Mouse (Mus musculus) stomach, embryonic 16.5 days (tissue): ENCODE measurements around the gene Gm21970. TPM values are rescaled to one million over a fixed set of nuclear protein-coding genes. Genes with fewer than 3 reads are reported as not detected.

Source experiments
- ATAC-seq: fragments of 200-750 bp; cut with Nextera tagmentation; 2 replicates; pipeline ENCODE4 v1.8.0; 2017; ENCODE audit warnings: moderate number of reproducible peaks, moderate TSS enrichment; ENCODE audit not compliant: insufficient read depth, low FRiP score
- H3K27ac ChIP-seq: fragments of 300-500 bp; sonication (generic); 2 replicates; pipeline ENCODE4 v1.5.1; 2014; ENCODE audit warnings: low read length
- H3K27me3 ChIP-seq: fragments of 300-500 bp; sonication (generic); 2 replicates; pipeline ENCODE4 v1.6.1; 2014; ENCODE audit warnings: low read length, control low read depth, mixed read lengths; ENCODE audit not compliant: control insufficient read depth, insufficient read depth
- H3K36me3 ChIP-seq: fragments of 300-500 bp; sonication (generic); 2 replicates; pipeline ENCODE4 v1.6.1; 2014; ENCODE audit warnings: low read length; ENCODE audit not compliant: control insufficient read depth, insufficient read depth
- H3K4me1 ChIP-seq: fragments of 300-500 bp; sonication (generic); 2 replicates; pipeline ENCODE4 v1.6.1; 2014; ENCODE audit warnings: low read length, control low read depth, mixed read lengths; ENCODE audit not compliant: control insufficient read depth, insufficient read depth
- H3K4me2 ChIP-seq: fragments of 300-500 bp; sonication (generic); 2 replicates; pipeline ENCODE4 v1.6.1; 2014; ENCODE audit warnings: low read depth, low read length, mixed read lengths
- H3K4me3 ChIP-seq: fragments of 300-500 bp; sonication (generic); replicated peaks from 2 replicates; pipeline ENCODE4 v1.5.1; 2014; ENCODE audit warnings: mild to moderate bottlenecking, low read length
- H3K9ac ChIP-seq: fragments of 300-500 bp; sonication (generic); 2 replicates; pipeline ENCODE4 v1.6.1; 2014; ENCODE audit warnings: low read length
- H3K9me3 ChIP-seq: fragments of 300-500 bp; sonication (generic); replicated peaks from 2 replicates; pipeline ENCODE4 v1.6.1; 2016; ENCODE audit warnings: low read length, control low read depth; ENCODE audit not compliant: control insufficient read depth
- WGBS: fragments of 180-500 bp; shearing (Covaris S2); extraction: QIAGEN DNeasy Blood & Tissue Kit; methylation state at CpG from one replicate; pipeline ENCODE4 v1.1.7; 2014; 5-methylcytosine and 5-hydroxymethylcytosine counted together
- polyA plus RNA-seq: library from polyadenylated mRNA; unstranded; fragments of >200 nt; fragmentation: Nextera tagmentation; extraction: Ambion mirVana; gene quantifications from 2 replicates; pipeline ENCODE4 v1.2.1, GENCODE M21; 2015

Gene Gm21970
- polyA plus RNA-seq: not detected in 2 replicates

DNA sequence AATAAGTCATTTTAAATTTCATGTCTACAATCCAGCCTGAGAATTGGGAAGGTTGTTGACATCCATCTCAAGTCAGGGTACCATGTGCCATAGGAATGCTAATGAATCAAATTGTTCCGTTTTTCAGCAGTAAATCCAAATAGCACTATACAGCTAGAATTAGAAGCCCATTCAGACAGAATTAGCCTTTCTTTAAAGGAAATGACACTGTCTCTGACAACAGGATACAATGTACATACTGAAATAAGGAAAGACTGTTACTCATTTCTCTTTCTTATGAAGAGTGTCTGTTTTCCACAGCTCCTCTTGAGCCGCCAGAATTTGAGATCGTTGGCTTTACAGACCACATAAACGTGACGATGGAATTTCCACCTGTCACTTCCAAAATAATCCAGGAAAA is at the start of gene Gm21970:
Gm21970 (plus strand) TSS at position 301 of the 400 bp plus-strand sequence.
- WGBS: 79% methylated on average over 5 of the region's 5 CpGs
- peaks cover 16% of the 10 kb centered on the region for H3K36me3 ChIP-seq
- H3K4me3 ChIP-seq: no peak within 1 kb of the TSS
- no peaks in the 10 kb centered on the region for H3K9me3 ChIP-seq
- ATAC-seq: no peak
- no peak within 1 kb of the TSS for H3K9ac ChIP-seq
- H3K27me3 ChIP-seq: no peaks in the 10 kb centered on the region
- H3K27ac ChIP-seq: no peak within 1 kb of the TSS
- H3K4me2 ChIP-seq: no peak within 1 kb of the TSS
- peaks cover 4% of the 10 kb centered on the region; the same call in 1 of the 2 replicates for H3K4me1 ChIP-seq

DNA sequence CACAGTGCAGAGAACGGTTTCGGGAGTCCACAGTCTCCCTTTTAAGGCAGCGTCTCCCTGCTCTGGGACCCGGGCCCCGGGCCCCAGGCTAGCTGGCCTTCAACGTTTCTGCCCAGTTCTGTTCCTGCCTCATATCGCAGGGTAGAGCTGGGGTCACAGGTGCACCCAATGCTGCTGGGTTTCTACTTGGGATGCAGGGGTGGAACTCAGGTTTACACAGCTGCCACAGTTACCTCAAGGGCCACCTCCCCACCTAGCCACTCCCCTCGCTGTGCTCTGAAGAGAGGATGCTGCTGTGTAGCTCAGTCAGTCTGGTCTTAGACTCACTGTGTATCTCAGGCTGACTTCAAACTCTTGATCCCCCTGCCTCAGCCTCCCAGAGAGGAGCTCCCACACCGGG is 45.0 kb upstream of the Gm21970 start:
- Histone ChIP-seq H3K36me3 (no peaks in the 10 kb centered on the region), H3K27ac (no peak overlapping the region), H3K4me3 (no peak overlapping the region), H3K4me2 (no peak overlapping the region), H3K9me3 (no peaks in the 10 kb centered on the region), H3K27me3 (peaks cover 4% of the 10 kb centered on the region; the same call in 1 of the 2 replicates), H3K9ac (no peak overlapping the region), H3K4me1 (no peaks in the 10 kb centered on the region)
- 66% methylated on average over 9 of the region's 9 CpGs for whole genome bisulfite sequencing
- no peak for ATAC-seq

DNA sequence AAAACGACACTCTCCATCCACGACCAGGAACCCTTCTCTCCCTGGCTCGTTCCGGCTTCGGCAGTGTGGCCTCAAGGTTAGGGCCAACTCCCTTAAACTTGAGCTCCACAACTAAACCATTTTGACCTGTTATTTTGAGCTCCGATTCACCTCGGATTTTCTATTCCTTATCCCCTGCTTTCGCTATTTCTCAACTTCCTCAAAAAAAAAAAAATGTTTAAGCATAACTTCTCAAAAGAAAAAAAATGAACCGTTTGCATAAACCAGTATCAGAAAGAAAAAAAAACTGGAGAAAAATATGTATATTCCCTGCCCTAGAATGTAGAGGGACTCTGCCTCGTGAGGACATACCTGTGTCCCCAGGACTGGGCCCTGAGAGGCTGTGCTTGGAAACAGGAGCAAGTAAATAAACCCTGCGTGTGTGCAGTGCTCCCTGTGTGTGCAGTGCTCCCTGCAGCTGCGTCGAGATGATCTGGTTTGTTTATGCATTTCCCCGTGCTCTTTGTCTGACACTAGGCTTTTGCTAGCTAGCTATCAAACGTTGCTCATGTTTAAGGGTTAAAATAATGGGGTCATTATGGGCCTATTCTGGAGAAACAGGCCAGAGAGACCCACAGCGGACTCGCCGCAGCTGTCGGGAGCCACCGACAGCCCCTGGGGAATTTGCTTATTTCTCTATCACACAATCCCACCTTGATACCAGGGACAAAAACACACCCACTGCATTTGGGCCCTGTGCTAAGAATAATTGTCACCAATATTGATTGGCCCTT is 43.8 kb upstream of the Gm21970 start:
- H3K27me3 ChIP-seq: peaks cover 4% of the 10 kb centered on the region; the same call in 1 of the 2 replicates
- WGBS: 53% methylated on average over 20 of the region's 20 CpGs
- ATAC-seq: no peak

DNA sequence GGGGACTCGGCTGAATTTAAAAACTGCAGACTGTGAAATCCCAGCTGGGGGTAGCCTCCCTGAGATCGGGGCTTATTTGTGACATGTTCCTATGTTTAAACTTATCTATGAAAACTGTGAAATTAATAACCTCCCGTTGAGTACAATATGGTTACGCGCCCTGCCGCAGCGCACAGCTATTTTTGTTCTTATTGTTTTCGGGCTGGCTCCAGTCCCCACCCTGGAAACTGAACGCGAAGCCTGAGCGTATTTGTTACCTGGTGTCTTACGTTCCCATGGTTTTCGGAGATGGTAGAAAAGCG is 43.3 kb upstream of the Gm21970 start:
- no peaks in the 10 kb centered on the region for H3K4me1 ChIP-seq
- no peak for ATAC-seq
- no peak overlapping the region for H3K4me3 ChIP-seq
- no peak overlapping the region for H3K27ac ChIP-seq
- H3K36me3 ChIP-seq: no peaks in the 10 kb centered on the region
- no peak overlapping the region for H3K4me2 ChIP-seq
- peaks cover 4% of the 10 kb centered on the region; the same call in 1 of the 2 replicates for H3K27me3 ChIP-seq
- H3K9ac ChIP-seq: no peak overlapping the region
- WGBS: 70% methylated on average over 14 of the region's 14 CpGs
- no peaks in the 10 kb centered on the region for H3K9me3 ChIP-seq

More for the DNA sequence above, 43.8 kb upstream of the Gm21970 start:
- H3K4me2 ChIP-seq: no peak overlapping the region
- H3K4me1 ChIP-seq: no peaks in the 10 kb centered on the region
- no peak overlapping the region for H3K4me3 ChIP-seq
- no peaks in the 10 kb centered on the region for H3K36me3 ChIP-seq
- H3K9ac ChIP-seq: no peak overlapping the region
- H3K9me3 ChIP-seq: no peaks in the 10 kb centered on the region
- H3K27ac ChIP-seq: no peak overlapping the region

DNA sequence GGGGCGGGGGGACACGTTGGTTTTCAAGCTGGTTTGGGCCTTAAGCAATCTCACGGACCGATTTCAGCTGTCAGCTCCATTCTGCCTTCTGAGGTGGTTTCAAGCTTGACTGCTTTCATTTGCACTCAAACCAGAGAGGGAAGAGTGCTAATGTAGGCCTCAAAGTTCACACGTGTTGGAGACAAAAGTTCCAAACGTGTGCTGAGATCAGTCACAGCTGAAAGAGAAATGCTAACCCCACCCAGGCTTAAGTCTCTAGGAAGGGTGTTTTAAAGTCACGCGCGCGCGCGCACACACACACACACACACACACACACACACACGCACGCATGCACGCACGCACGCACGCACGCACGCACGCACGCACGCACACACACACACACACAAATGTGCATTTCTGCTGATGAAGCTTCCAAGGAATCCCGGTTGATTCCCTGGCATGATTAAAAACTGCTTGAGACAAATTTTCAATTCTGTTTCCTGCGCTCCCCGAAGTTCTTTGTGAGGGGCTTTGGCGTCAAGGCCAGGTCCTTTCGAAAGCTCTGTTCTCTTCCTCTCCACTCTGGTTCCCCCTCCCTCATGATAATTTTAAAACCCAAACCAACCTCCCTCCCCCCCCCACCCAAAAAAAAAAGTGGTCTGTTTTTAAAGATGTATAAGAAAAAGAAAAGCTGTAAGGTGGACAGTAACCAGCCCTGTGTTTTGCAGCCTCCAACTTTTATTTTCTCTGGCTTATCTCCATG is 42.8 kb upstream of the Gm21970 start:
- Histone ChIP-seq H3K4me2 (no peak overlapping the region), H3K9me3 (no peaks in the 10 kb centered on the region), H3K36me3 (no peaks in the 10 kb centered on the region), H3K27ac (no peak overlapping the region), H3K4me1 (no peaks in the 10 kb centered on the region), H3K27me3 (peaks cover 4% of the 10 kb centered on the region; the same call in 1 of the 2 replicates), H3K9ac (no peak overlapping the region), H3K4me3 (no peak overlapping the region)
- ATAC-seq: no peak
- WGBS: 68% methylated on average over 28 of the region's 28 CpGs

DNA sequence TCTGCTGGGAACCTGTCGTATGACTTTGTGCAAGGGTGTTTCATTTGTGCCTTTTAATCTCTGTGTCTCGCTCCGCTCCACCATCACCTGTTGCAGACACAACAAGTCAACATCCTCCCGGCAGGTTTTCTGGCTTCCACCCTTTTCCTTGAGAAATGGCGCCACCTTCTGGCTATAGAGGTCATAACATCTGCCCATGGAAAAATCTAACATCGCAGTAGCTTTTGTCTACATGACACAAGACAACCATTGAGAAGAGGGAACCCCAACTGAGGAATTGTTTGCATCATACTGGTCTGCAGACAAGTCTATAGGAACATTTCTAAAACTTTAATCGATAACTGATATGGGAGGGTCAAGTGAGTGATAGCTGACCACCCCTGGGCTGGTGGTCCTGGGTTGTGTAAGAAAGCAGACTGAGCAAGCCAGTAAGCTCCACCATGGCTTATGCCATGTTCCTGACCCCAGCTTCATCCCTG is 39.4 kb upstream of the Gm21970 start:
- WGBS: 1% methylated on average over 7 of the region's 7 CpGs
- Histone ChIP-seq H3K36me3 (no peaks in the 10 kb centered on the region), H3K27me3 (peaks cover 4% of the 10 kb centered on the region), H3K9ac (no peak overlapping the region), H3K27ac (no peak overlapping the region), H3K4me1 (no peaks in the 10 kb centered on the region), H3K4me3 (no peak overlapping the region), H3K9me3 (no peaks in the 10 kb centered on the region), H3K4me2 (no peak overlapping the region)
- no peak for ATAC-seq

DNA sequence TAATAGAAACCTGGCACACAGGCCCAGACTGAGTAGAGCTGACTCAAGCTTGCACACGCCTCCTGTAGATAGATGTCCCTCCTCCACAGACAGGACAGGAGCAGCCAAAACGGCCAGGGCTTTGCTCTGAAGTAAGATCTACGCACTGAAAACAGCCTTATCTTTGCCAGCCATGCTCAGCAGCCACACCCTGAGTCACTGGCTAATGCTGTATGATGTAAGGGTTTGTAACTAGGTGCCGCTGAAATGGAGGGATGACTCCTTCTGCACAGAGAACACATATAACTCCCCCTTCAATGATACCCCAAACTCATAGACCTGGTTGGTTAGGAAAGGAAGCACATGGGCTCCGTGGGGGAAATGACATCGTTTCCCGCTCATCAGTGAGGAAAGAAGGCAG is 38.8 kb upstream of the Gm21970 start:
- peaks cover 4% of the 10 kb centered on the region for H3K27me3 ChIP-seq
- H3K4me1 ChIP-seq: no peaks in the 10 kb centered on the region
- no peak overlapping the region for H3K4me2 ChIP-seq
- H3K9ac ChIP-seq: no peak overlapping the region
- ATAC-seq: peak; percentile 77
- no peaks in the 10 kb centered on the region for H3K36me3 ChIP-seq
- no peak overlapping the region for H3K27ac ChIP-seq
- H3K9me3 ChIP-seq: no peaks in the 10 kb centered on the region
- H3K4me3 ChIP-seq: no peak overlapping the region
- 56% methylated on average over 7 of the region's 7 CpGs for WGBS

DNA sequence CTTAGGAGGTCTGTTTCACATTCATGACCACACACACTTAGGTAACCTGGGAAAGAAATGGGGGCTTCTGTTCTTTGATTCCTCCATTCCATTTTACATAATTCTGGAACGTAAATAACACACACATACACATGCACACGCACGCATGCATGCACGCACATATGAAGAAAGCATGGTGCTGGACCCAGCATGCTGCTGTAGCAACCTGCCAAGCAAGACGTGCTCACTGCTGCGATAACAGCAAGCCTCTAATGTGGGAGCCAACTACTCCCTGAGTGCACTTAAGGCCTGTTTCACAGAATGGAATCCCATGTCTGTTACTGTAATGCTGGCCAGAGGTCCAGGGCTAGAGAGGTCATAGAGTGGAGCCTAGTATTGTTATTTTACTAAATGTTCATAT is 38.3 kb upstream of the Gm21970 start:
- Histone ChIP-seq H3K4me3 (no peak overlapping the region), H3K4me2 (no peak overlapping the region), H3K27ac (no peak overlapping the region), H3K9me3 (no peaks in the 10 kb centered on the region), H3K4me1 (no peaks in the 10 kb centered on the region), H3K36me3 (no peaks in the 10 kb centered on the region), H3K27me3 (peaks cover 4% of the 10 kb centered on the region), H3K9ac (no peak overlapping the region)
- peak; percentile 43; the same call in 1 of the 2 replicates for ATAC-seq
- 79% methylated on average over 6 of the region's 6 CpGs for WGBS

DNA sequence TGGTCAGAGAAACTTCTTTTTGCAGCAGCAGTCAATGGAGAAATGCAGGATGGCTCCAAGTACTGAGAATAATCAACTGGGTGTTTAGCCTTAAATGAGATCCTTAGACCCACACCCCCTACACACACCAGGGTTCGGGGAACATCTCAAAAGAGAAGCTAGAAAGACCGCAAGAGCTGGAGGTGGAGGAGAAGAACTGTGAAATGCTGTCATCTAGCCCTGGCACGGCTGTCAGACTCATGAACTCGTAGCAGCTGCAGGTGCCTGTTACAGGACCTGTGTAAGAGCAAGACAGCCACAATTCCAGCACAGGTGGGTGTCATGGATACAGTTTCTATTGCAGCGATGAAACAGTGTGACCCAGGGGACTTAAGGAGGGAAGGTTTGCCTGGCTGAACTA is 37.9 kb upstream of the Gm21970 start:
- Histone ChIP-seq H3K27ac (no peak overlapping the region), H3K4me1 (no peaks in the 10 kb centered on the region), H3K4me3 (no peak overlapping the region), H3K9me3 (no peaks in the 10 kb centered on the region), H3K27me3 (peaks cover 4% of the 10 kb centered on the region), H3K4me2 (no peak overlapping the region), H3K9ac (no peak overlapping the region), H3K36me3 (no peaks in the 10 kb centered on the region)
- ATAC-seq: no peak
- 74% methylated on average over 5 of the region's 5 CpGs for WGBS
